Mouse (Mus musculus): ENCODE results near the gene Lzts3. TPM values are rescaled to one million over a fixed set of nuclear protein-coding genes. Genes with fewer than 3 reads are reported as not detected.

Gene Lzts3
- polyA plus RNA-seq, 1 experiment from 2014 or later: 1.4 TPM

Other genes starting within 250 kb of the Lzts3 start
- 2.9 and 3.1 TPM in 2 replicates for gene Cpxm1, start 245.2 kb downstream of the Lzts3 start, polyA plus RNA-seq (2015; fragmentation: Nextera tagmentation; extraction: Ambion mirVana)
- gene Gm28372, start 237.6 kb downstream of the Lzts3 start, polyA plus RNA-seq (2015; fragmentation: Nextera tagmentation; extraction: Ambion mirVana): not detected in 2 replicates
- not detected in 2 replicates for gene 1700020A23Rik, start 237.5 kb downstream of the Lzts3 start, polyA plus RNA-seq (2015; fragmentation: Nextera tagmentation; extraction: Ambion mirVana)
- not detected in 2 replicates for gene Tmem239, start 236.3 kb downstream of the Lzts3 start, polyA plus RNA-seq (2015; fragmentation: Nextera tagmentation; extraction: Ambion mirVana)
- gene Vps16, start 218.5 kb downstream of the Lzts3 start, polyA plus RNA-seq (2015; fragmentation: Nextera tagmentation; extraction: Ambion mirVana): 35.0 and 43.4 TPM in 2 replicates
- 3.8 TPM in 2 replicates for gene Pced1a, start 218.1 kb downstream of the Lzts3 start, polyA plus RNA-seq (2015; fragmentation: Nextera tagmentation; extraction: Ambion mirVana)
- gene Ptpra, start 192.5 kb downstream of the Lzts3 start, polyA plus RNA-seq (2015; fragmentation: Nextera tagmentation; extraction: Ambion mirVana): 30.0 and 30.7 TPM in 2 replicates
- gene Mrps26, start 79.1 kb downstream of the Lzts3 start, polyA plus RNA-seq (2015; fragmentation: Nextera tagmentation; extraction: Ambion mirVana): 40.3 and 41.1 TPM in 2 replicates
- gene Oxt, start 66.6 kb downstream of the Lzts3 start, polyA plus RNA-seq (2015; fragmentation: Nextera tagmentation; extraction: Ambion mirVana): not detected in 2 replicates
- gene Avp, start 60.2 kb downstream of the Lzts3 start, polyA plus RNA-seq (2015; fragmentation: Nextera tagmentation; extraction: Ambion mirVana): not detected in 2 replicates
- gene Fastkd5, start 12.8 kb downstream of the Lzts3 start, polyA plus RNA-seq (2015; fragmentation: Nextera tagmentation; extraction: Ambion mirVana): 8.6 and 9.5 TPM in 2 replicates
- gene Ubox5, start 12.8 kb downstream of the Lzts3 start, polyA plus RNA-seq (2015; fragmentation: Nextera tagmentation; extraction: Ambion mirVana): 4.8 and 5.0 TPM in 2 replicates
- 40.6 and 43.8 TPM in 2 replicates for gene Ddrgk1, start 21.9 kb upstream of the Lzts3 start, polyA plus RNA-seq (2015; fragmentation: Nextera tagmentation; extraction: Ambion mirVana)
- 41.0 and 44.8 TPM in 2 replicates for gene Itpa, start 24.8 kb upstream of the Lzts3 start, polyA plus RNA-seq (2015; fragmentation: Nextera tagmentation; extraction: Ambion mirVana)
- 0.08 and 0.14 TPM in 2 replicates for gene Slc4a11, start 54.7 kb upstream of the Lzts3 start, polyA plus RNA-seq (2015; fragmentation: Nextera tagmentation; extraction: Ambion mirVana)

Data from liver, embryonic 15.5 days (tissue).